Mouse (Mus musculus): ENCODE results near the gene Entpd6. TPM values are rescaled to one million over a fixed set of nuclear protein-coding genes. Genes with fewer than 3 reads are reported as not detected.

Entpd6 gene
- polyA plus RNA-seq, 1 experiment = 11.9 TPM

DNA sequence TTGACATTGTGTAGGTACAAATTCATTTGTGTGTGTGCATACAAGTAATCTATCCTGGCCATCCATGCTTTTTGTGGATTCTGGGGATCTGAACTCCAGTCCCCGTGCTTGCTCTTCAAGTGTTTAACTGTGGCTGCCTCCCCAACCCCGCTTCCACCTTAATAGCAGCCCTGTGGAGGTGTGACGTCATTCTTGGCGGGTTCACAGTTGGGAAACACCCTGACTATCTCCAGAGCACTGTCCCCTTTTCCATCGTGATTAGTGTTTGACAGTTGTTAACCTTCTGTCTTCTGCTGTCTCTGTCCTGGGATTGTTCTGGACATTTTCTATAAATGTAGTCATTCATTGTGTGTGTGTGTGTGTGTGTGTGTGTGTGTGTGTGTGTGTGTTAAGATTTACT is 61.8 kb downstream of the Entpd6 start:
- H3K27me3 ChIP-seq (replicated peaks) = no peaks in the 10 kb centered on the region
- H3K4me3 ChIP-seq (replicated peaks) = no peak overlapping the region
- peaks cover 100% of the 10 kb centered on the region for H3K36me3 ChIP-seq (replicated peaks; ENCODE audit: low read length)
- H3K4me1 ChIP-seq = peaks cover 10% of the 10 kb centered on the region; the same call in 1 of the 2 replicates
- no peak for TF ChIP-seq GATA1 (IDR thresholded peaks at IDR 0.05; ENCODE audit: borderline replicate concordance, low read length)
- H3K9me3 ChIP-seq = no peaks in the 10 kb centered on the region

DNA sequence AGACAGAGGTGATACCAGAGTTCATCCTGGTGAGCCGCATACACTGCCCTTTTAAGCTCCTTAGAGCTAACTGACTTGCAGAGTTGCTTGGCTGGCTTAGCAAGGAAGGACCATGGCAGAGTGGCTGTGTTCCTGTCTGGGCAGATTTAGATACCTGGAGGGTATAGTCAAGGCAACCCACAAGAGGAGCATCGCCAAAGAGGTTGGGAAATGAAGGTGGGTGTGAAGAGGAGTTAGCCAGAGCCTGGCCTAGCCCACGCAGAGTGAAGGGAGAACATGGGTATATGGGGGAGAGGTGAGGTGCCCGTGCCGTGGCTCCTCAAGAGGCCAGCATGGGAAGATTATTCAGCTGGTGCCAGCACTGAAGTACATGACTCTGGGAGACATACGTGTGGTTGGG is 64.0 kb downstream of the Entpd6 start:
- Histone ChIP-seq H3K4me3 (replicated peaks) (no peak overlapping the region), H3K9me3 (no peaks in the 10 kb centered on the region), H3K27me3 (replicated peaks) (no peaks in the 10 kb centered on the region), H3K4me1 (no peaks in the 10 kb centered on the region; the same call in 1 of the 2 replicates), H3K36me3 (replicated peaks; ENCODE audit: low read length) (peaks cover 100% of the 10 kb centered on the region)
- no peak for TF ChIP-seq FLI1 (IDR thresholded peaks at IDR 0.05; ENCODE audit: low read length)
- no peak for TF ChIP-seq GATA1 (IDR thresholded peaks at IDR 0.05; ENCODE audit: borderline replicate concordance, low read length)

DNA sequence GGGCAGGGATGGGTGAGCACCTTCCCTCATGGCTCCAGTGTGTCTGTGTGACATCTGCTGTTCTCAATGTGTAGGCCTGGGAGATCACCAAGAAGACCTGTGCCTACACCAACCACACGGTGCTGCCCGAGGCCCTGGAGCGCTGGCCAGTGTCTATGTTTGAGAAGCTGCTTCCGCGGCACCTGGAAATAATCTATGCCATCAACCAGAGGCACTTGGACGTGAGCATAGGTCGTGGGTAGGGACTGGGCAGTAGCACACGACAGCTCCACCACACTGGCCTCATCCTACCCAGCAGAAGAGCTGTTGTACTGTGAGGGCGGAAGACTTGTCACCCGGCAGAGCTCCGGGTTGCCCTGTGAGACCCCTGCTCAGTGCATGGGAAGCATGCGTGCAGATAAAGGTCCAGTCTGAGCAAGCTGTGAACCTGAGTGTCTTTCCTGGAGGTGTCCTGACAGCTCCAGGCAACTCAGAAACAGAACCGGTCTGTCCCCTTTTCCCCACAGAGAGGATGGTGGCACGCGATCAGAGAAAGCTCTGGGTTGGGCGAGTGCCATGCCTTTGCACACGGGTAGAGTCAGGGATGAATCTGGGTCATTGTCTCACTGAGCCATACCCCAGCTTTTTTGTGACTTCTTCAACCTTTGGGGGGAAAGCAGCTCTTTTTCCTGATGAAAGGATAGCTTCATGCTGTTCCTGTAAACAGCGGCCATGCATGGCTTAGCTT is 68.0 kb downstream of the Entpd6 start:
- TF ChIP-seq GATA1 (IDR thresholded peaks at IDR 0.05; ENCODE audit: borderline replicate concordance, low read length) = no peak
- no peak for TF ChIP-seq FLI1 (IDR thresholded peaks at IDR 0.05; ENCODE audit: low read length)
- Histone ChIP-seq H3K9me3 (no peaks in the 10 kb centered on the region), H3K4me1 (peaks cover 3% of the 10 kb centered on the region; the same call in 1 of the 2 replicates), H3K27me3 (replicated peaks) (no peaks in the 10 kb centered on the region), H3K36me3 (replicated peaks; ENCODE audit: low read length) (peaks cover 98% of the 10 kb centered on the region), H3K4me3 (replicated peaks) (no peak overlapping the region)

DNA sequence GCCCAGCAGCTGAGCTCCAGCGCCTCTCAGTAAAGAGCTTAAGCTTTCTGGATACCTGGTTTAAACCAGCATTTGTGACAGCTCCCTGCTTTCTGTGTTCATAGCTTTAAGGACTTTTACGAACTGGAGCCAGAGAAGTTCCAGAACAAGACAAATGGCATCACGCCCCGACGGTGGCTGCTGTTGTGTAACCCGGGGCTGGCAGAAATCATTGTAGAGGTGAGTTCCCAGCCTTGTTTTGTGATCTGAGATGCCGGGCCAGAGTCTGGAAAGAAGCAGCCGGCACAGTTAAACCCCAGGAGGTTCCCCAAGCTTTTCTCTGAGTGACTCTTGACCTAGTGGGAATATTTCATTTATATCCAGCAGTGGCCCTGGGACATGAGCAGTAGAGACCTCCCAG is 69.9 kb downstream of the Entpd6 start:
- Histone ChIP-seq H3K27me3 (replicated peaks) (no peaks in the 10 kb centered on the region), H3K4me1 (peaks cover 22% of the 10 kb centered on the region), H3K36me3 (replicated peaks; ENCODE audit: low read length) (peaks cover 98% of the 10 kb centered on the region), H3K9me3 (no peaks in the 10 kb centered on the region), H3K4me3 (replicated peaks) (no peak overlapping the region)
- TF ChIP-seq FLI1 (IDR thresholded peaks at IDR 0.05; ENCODE audit: low read length) (no peak), GATA1 (IDR thresholded peaks at IDR 0.05; ENCODE audit: borderline replicate concordance, low read length) (no peak)

DNA sequence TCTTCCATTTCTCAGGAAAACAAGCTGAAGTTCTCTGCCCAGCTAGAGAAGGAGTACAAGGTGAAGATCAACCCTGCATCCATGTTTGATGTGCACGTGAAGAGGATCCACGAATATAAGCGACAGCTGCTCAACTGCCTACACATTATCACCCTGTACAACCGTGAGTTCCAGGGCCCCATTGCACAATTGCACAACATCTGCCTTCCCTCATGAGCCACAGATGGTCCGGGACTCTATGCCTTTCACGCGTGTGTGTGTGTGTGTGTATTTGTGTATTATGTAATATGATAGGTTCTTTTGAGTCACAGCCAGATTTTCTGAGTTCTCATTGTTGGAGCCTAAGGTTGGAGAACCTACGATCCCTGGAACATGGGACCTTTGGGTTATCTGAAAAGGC is 71.9 kb downstream of the Entpd6 start:
- Histone ChIP-seq H3K27me3 (replicated peaks) (no peaks in the 10 kb centered on the region), H3K9me3 (no peaks in the 10 kb centered on the region), H3K4me1 (peaks cover 33% of the 10 kb centered on the region), H3K36me3 (replicated peaks; ENCODE audit: low read length) (peaks cover 98% of the 10 kb centered on the region), H3K4me3 (replicated peaks) (no peak overlapping the region)
- TF ChIP-seq GATA1 (IDR thresholded peaks at IDR 0.05; ENCODE audit: borderline replicate concordance, low read length) = no peak
- TF ChIP-seq FLI1 (IDR thresholded peaks at IDR 0.05; ENCODE audit: low read length) = no peak

Other genes starting within 250 kb of the Entpd6 start
- gene Cst7, start 178.6 kb upstream of the Entpd6 start, polyA plus RNA-seq (2012; ENCODE audit: insufficient read depth, low replicate concordance) = 4.4 and 13.6 TPM in 2 replicates
- gene Apmap, start 140.5 kb upstream of the Entpd6 start, polyA plus RNA-seq (2012; ENCODE audit: insufficient read depth, low replicate concordance) = 29.0 and 66.7 TPM in 2 replicates
- gene Acss1, start 80.5 kb upstream of the Entpd6 start, polyA plus RNA-seq (2012; ENCODE audit: insufficient read depth, low replicate concordance) = 2.8 and 13.4 TPM in 2 replicates
- not detected in 2 replicates for gene Vsx1, start 59.7 kb upstream of the Entpd6 start, polyA plus RNA-seq (2012; ENCODE audit: insufficient read depth, low replicate concordance)
- 7.5 and 43.3 TPM in 2 replicates for gene Pygb, start 37.7 kb downstream of the Entpd6 start, polyA plus RNA-seq (2012; ENCODE audit: insufficient read depth, low replicate concordance)
- 41.0 and 139 TPM in 2 replicates for gene Abhd12, start 155.7 kb downstream of the Entpd6 start, polyA plus RNA-seq (2012; ENCODE audit: insufficient read depth, low replicate concordance)
- gene Gins1, start 156.4 kb downstream of the Entpd6 start, polyA plus RNA-seq (2012; ENCODE audit: insufficient read depth, low replicate concordance) = 7.9 TPM in 1 of 2 replicates, not detected in the other

All from megakaryocyte, embryonic 14.5 days (primary cell).